Mouse (Mus musculus) cortical plate, adult 2 months (tissue): Measurements from ENCODE around the gene Olfr610.

Source experiments
- CTCF ChIP-seq: fragments of 200-500 bp; IDR thresholded peaks from 2 replicates; pipeline ENCODE4 v1.5.1; 2011; ENCODE audit warnings: mild to moderate bottlenecking, control low read depth, low read length; ENCODE audit not compliant: insufficient read depth; ENCODE audit errors: extremely low read depth
- POLR2A ChIP-seq: fragments of 200-500 bp; IDR thresholded peaks from 2 replicates; pipeline ENCODE4 v1.6.1; 2011; ENCODE audit warnings: mild to moderate bottlenecking, low read length, control low read depth; ENCODE audit not compliant: insufficient read depth; ENCODE audit errors: extremely low read depth

- TF ChIP-seq CTCF (no peak), POLR2A (no peak)
These were observed 42.3 kb downstream of the Olfr610 start, which contains the start of gene Olfr608 for GRCm38 (mm10) chr7:103469577-103469976.
